Mouse (Mus musculus): ENCODE measurements around the gene Eml5. TPM values are rescaled to one million over a fixed set of nuclear protein-coding genes. Genes with fewer than 3 reads are reported as not detected.

Gene Eml5
- total and polyA plus RNA-seq, 3 experiments = 2.4 to 3.8 (median 2.5) TPM

- DNase-seq = no peak
- Histone ChIP-seq H3K9ac (ENCODE audit: low read depth, low read length) (no peak overlapping the region), H3K27me3 (ENCODE audit: control insufficient read depth, insufficient read depth, low read length) (no peaks in the 10 kb centered on the region), H3K36me3 (ENCODE audit: control insufficient read depth, insufficient read depth, low read length) (peaks cover 16% of the 10 kb centered on the region), H3K4me1 (ENCODE audit: control insufficient read depth, insufficient read depth, low read length) (peaks cover 1% of the 10 kb centered on the region), H3K79me2 (replicated peaks; ENCODE audit: control insufficient read depth, insufficient read depth, low read length) (no peaks in the 10 kb centered on the region), H3K4me3 (no peak overlapping the region), H3K27ac (no peak overlapping the region)
- WGBS = 91% methylated on average over 6 of the region's 6 CpGs
- intact Hi-C loops (cut with DNase I) = no loop called here
- no peak for TF ChIP-seq CTCF (IDR thresholded peaks at IDR 0.05)
- TF ChIP-seq POLR2A (IDR thresholded peaks at IDR 0.05; ENCODE audit: insufficient read depth, low read depth, low read length) = no peak
- no peak for TF ChIP-seq EP300 (IDR thresholded peaks at IDR 0.05; ENCODE audit: insufficient read depth, low read depth, low read length)
Observed at GRCm38 (mm10) chr12:98759700-98760099, 141.6 kb downstream of the Eml5 start.

- Histone ChIP-seq H3K4me1 (ENCODE audit: control insufficient read depth, insufficient read depth, low read length) (peaks cover 1% of the 10 kb centered on the region), H3K9ac (ENCODE audit: low read depth, low read length) (no peak overlapping the region), H3K27me3 (ENCODE audit: control insufficient read depth, insufficient read depth, low read length) (no peaks in the 10 kb centered on the region), H3K79me2 (replicated peaks; ENCODE audit: control insufficient read depth, insufficient read depth, low read length) (no peaks in the 10 kb centered on the region), H3K27ac (no peak overlapping the region), H3K4me3 (no peak overlapping the region), H3K36me3 (ENCODE audit: control insufficient read depth, insufficient read depth, low read length) (peaks cover 17% of the 10 kb centered on the region)
- DNase-seq = peak in 1 of 2 experiments; percentile 10
- peak; percentile 32; the same call in 1 of the 2 replicates for TF ChIP-seq CTCF (IDR thresholded peaks at IDR 0.05)
- no peak for TF ChIP-seq EP300 (IDR thresholded peaks at IDR 0.05; ENCODE audit: insufficient read depth, low read depth, low read length)
- WGBS = 75% methylated on average over 6 of the region's 6 CpGs
- intact Hi-C loops (cut with DNase I) = no loop called here
Observed at GRCm38 (mm10) chr12:98757636-98758035, 143.6 kb downstream of the Eml5 start.

- Histone ChIP-seq H3K9ac (ENCODE audit: low read depth, low read length) (peak overlapping the region; percentile 91), H3K27me3 (ENCODE audit: control insufficient read depth, insufficient read depth, low read length) (no peaks in the 10 kb centered on the region), H3K27ac (peak overlapping the region; percentile 93), H3K79me2 (replicated peaks; ENCODE audit: control insufficient read depth, insufficient read depth, low read length) (0 out of 2 replicates have a peak, but pooled peaks cover 3% of the 10 kb centered on the region), H3K36me3 (ENCODE audit: control insufficient read depth, insufficient read depth, low read length) (peaks cover 26% of the 10 kb centered on the region), H3K4me3 (peak overlapping the region; percentile 91), H3K4me1 (ENCODE audit: control insufficient read depth, insufficient read depth, low read length) (peaks cover 5% of the 10 kb centered on the region)
- TF ChIP-seq POLR2A (IDR thresholded peaks at IDR 0.05; ENCODE audit: insufficient read depth, low read depth, low read length) (no peak), CTCF (IDR thresholded peaks at IDR 0.05) (no peak), EP300 (IDR thresholded peaks at IDR 0.05; ENCODE audit: insufficient read depth, low read depth, low read length) (no peak)
- WGBS = under 1% methylated on average over 13 of the region's 14 CpGs
- intact Hi-C loops (cut with DNase I) = no loop called here
- DNase-seq = no peak
Observed at GRCm38 (mm10) chr12:98747380-98747753, 153.9 kb downstream of the Eml5 start.

- peak within 1 kb of the TSS; percentile 91 for H3K9ac ChIP-seq (ENCODE audit: low read depth, low read length)
- peak; percentile 94 to 96 for DNase-seq
- peak within 1 kb of the TSS; percentile 91 for H3K4me3 ChIP-seq
- H3K4me1 ChIP-seq (ENCODE audit: control insufficient read depth, insufficient read depth, low read length) = peaks cover 3% of the 10 kb centered on the region
- H3K36me3 ChIP-seq (ENCODE audit: control insufficient read depth, insufficient read depth, low read length) = peaks cover 23% of the 10 kb centered on the region
- H3K27me3 ChIP-seq (ENCODE audit: control insufficient read depth, insufficient read depth, low read length) = no peaks in the 10 kb centered on the region
- intact Hi-C loops (cut with DNase I) = no loop called here
- under 1% methylated on average over 77 of the region's 87 CpGs for WGBS
- H3K79me2 ChIP-seq (replicated peaks; ENCODE audit: control insufficient read depth, insufficient read depth, low read length) = 0 out of 2 replicates have a peak, but pooled peaks cover 3% of the 10 kb centered on the region
- TF ChIP-seq EP300 (IDR thresholded peaks at IDR 0.05; ENCODE audit: insufficient read depth, low read depth, low read length) (no peak), POLR2A (IDR thresholded peaks at IDR 0.05; ENCODE audit: insufficient read depth, low read depth, low read length) (no peak), CTCF (IDR thresholded peaks at IDR 0.05) (peak; percentile 75)
- peak within 1 kb of the TSS; percentile 93 for H3K27ac ChIP-seq
Observed at GRCm38 (mm10) chr12:98746746-98747379, 154.4 kb downstream of the Eml5 start, which contains the start of gene Zc3h14. TSS of gene Zc3h14 (plus strand) at chr12:98746964.

- peaks cover 2% of the 10 kb centered on the region; the same call in 1 of the 2 replicates for H3K4me1 ChIP-seq (ENCODE audit: control insufficient read depth, insufficient read depth, low read length)
- intact Hi-C loops (cut with DNase I) = no loop called here
- H3K27me3 ChIP-seq (ENCODE audit: control insufficient read depth, insufficient read depth, low read length) = no peaks in the 10 kb centered on the region
- H3K9ac ChIP-seq (ENCODE audit: low read depth, low read length) = no peak overlapping the region
- H3K27ac ChIP-seq = peak overlapping the region; percentile 27
- 0 out of 2 replicates have a peak, but pooled peaks cover 3% of the 10 kb centered on the region for H3K79me2 ChIP-seq (replicated peaks; ENCODE audit: control insufficient read depth, insufficient read depth, low read length)
- WGBS = 19% methylated on average over 2 of the region's 2 CpGs
- no peak overlapping the region for H3K4me3 ChIP-seq
- peaks cover 16% of the 10 kb centered on the region for H3K36me3 ChIP-seq (ENCODE audit: control insufficient read depth, insufficient read depth, low read length)
- peak; percentile 54 to 58 for DNase-seq
- TF ChIP-seq EP300 (IDR thresholded peaks at IDR 0.05; ENCODE audit: insufficient read depth, low read depth, low read length) (0 out of 2 replicates have a peak, but pooled peaks have one; percentile 36), POLR2A (IDR thresholded peaks at IDR 0.05; ENCODE audit: insufficient read depth, low read depth, low read length) (no peak), CTCF (IDR thresholded peaks at IDR 0.05) (peak; percentile 66)
Observed at GRCm38 (mm10) chr12:98746131-98746530, 155.2 kb downstream of the Eml5 start.

- no peak for TF ChIP-seq EP300 (IDR thresholded peaks at IDR 0.05; ENCODE audit: insufficient read depth, low read depth, low read length)
- no peak for TF ChIP-seq CTCF (IDR thresholded peaks at IDR 0.05)
- TF ChIP-seq POLR2A (IDR thresholded peaks at IDR 0.05; ENCODE audit: insufficient read depth, low read depth, low read length) = no peak
- no peak for DNase-seq
- H3K79me2 ChIP-seq (replicated peaks; ENCODE audit: control insufficient read depth, insufficient read depth, low read length) = 0 out of 2 replicates have a peak, but pooled peaks cover 3% of the 10 kb centered on the region
Observed at GRCm38 (mm10) chr12:98745626-98746025, 155.7 kb downstream of the Eml5 start.

More at GRCm38 (mm10) chr12:98745626-98746025, 155.7 kb downstream of the Eml5 start:
- intact Hi-C loops (cut with DNase I) = no loop called here
- WGBS = 65% methylated on average over 4 of the region's 4 CpGs
- no peaks in the 10 kb centered on the region for H3K27me3 ChIP-seq (ENCODE audit: control insufficient read depth, insufficient read depth, low read length)
- no peak overlapping the region for H3K9ac ChIP-seq (ENCODE audit: low read depth, low read length)
- peaks cover 10% of the 10 kb centered on the region for H3K36me3 ChIP-seq (ENCODE audit: control insufficient read depth, insufficient read depth, low read length)
- H3K4me1 ChIP-seq (ENCODE audit: control insufficient read depth, insufficient read depth, low read length) = peaks cover 2% of the 10 kb centered on the region; the same call in 1 of the 2 replicates
- H3K4me3 ChIP-seq = no peak overlapping the region
- H3K27ac ChIP-seq = no peak overlapping the region

Measured in heart, adult 2 months (tissue).